Mouse (Mus musculus) layer of hippocampus, adult 9-11 months (tissue): ENCODE measurements around the gene Zfp827.
A peak's percentile ranks its signal among the peaks of the same experiment; 100 is the strongest.
"Not testable (repeated sequence)": the region's sequence is repeated elsewhere in the genome, so short reads cannot be mapped to it uniquely, and the experiment has no call there.

Experiments used
- DNase-seq: peaks from one replicate; pipeline ENCODE4 v3.0.0; 2022

The Zfp827 gene

GRCm38 (mm10) chr8:79114561-79114960 is 86.3 kb downstream of the Zfp827 start:
- DNase-seq: no peak

- DNase-seq: no peak
Measured at GRCm38 (mm10) chr8:79116436-79116835, 88.2 kb downstream of the Zfp827 start.

GRCm38 (mm10) chr8:79117711-79118110 is 89.5 kb downstream of the Zfp827 start:
- DNase-seq: no peak

GRCm38 (mm10) chr8:79121614-79122013 is 93.4 kb downstream of the Zfp827 start:
- DNase-seq: no peak

DNA sequence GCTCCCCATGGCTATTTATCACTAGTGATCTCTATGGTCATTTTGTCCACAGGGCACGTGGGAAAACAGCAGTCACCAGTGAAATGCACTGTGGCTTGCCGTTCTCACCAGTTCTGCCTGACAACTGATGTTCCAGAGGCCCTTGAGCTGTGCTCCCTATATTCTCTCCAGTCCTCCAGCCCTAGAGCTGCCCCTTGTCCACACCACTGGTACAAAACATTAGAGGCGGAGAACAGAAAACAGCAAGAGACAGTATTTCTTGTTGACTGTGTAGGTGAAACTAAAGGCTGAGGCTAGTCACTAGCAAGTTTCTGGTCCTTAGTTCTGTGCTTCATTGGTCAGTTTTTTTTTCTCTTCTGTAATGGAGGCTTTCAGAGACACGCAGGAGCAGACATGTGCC is 96.0 kb downstream of the Zfp827 start:
- no peak for DNase-seq

DNA sequence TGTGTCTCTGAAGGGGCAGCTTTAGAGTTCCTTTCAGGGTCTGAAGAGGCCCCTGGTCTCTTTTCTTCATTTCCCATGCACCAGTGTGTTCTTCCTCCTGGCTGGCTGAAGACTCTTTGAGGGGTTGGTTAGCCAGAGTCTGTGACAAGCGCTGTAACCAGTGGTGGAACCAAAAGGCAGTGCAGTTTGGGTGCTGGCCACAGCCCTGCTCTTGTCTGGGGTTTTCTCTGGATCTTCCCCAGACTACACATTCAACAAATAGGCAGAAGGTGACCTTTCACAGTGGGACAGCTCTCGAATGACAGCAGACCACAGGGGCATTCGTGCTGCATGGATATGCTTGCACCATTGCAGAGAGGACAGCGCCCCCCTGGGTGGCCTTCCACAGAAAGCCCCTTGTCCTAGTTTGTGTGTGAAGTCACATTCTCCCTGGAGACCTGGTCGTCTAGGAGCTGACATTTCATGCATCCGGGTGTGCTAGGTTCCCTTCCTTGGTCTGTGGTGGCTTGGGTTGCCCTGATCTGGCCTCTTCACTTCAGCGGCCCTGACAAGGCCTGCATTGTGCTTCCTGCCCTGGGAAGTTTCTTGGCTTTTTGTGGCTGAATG is 99.1 kb downstream of the Zfp827 start:
- no peak for DNase-seq

- DNase-seq: not testable (repeated sequence)
Measured at GRCm38 (mm10) chr8:79128534-79128933, 100.3 kb downstream of the Zfp827 start.

- peak; percentile 45 for DNase-seq
Measured at GRCm38 (mm10) chr8:79139614-79140013, 111.4 kb downstream of the Zfp827 start.

DNA sequence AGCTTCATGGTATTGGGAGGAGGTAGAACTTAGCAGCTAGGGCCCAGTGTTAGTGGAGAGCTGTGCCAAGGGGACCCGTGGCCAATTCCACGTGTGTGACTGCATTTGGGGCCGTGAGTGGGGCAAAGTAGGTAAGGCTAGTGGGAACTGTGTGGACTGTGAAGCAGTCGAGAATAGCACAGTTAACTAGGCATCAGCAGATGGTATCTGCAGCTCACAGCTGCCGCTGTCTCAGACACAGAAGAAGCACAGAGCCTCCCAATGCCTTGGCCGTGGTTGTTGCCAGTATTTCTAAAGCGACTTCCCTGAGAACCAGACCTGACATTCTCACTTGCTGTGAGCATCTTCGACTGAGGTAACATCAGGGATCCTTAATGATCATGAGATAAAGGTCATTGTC is 112.7 kb downstream of the Zfp827 start:
- peak; percentile 89 for DNase-seq

DNA sequence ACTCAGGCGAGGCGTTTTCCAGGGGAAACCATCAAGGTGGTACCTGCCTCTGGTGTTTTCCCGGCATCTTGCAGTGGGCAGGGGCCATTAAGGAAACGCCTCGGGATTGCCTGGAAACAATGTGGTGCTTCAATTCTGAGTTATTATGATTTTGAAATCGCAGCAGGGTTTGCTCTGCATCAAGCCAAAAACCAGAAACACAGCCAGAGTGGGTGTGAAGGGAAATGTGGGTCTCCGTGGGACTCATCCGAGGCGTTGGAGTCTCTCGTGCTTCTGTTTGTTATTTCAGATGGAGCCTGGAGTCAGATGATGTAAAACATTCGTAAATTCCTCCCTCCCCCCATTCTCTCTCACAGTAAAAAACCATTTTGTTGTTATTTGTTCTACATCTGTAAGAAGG is 113.4 kb downstream of the Zfp827 start:
- DNase-seq: peak; percentile 61

DNA sequence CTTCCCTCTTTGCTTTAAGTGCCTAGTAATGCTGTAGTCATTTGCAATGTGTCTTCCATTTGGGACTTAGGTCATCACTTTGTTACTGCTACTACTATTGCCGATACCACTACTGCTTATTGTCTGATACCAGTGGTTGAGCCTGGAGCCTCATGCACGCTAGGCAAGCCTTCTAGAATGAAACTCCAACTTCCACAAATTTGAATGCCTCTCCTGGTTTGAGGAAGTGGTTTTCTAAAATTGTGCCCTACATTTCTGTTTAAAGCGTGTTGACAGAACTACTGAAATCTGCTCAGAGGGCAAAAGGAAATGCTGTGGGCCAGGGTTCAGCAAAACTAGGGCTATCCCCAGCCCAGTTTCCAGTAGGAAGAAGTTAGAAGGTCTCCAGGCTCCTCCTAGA is 115.5 kb downstream of the Zfp827 start:
- DNase-seq: no peak

DNA sequence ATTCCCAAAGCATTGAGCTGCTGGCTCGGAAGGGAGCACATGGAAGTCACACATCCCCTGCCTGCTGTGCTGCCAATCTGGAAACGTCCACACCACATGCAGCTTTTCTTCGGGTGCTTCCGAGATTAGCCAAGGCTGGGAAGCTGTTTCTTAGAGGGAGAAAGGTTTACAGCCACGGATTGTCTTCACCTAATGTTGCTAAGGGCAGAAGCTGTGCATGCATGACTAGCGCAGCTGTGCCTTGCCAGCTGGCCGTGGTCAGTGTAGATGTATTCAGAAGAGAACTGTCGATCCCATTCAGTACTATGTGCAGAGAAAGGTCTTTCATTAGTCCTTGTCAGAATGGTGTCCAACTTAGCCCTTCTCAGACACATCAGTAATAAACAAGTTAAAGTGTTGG is 117.0 kb downstream of the Zfp827 start:
- DNase-seq: peak; percentile 37

DNA sequence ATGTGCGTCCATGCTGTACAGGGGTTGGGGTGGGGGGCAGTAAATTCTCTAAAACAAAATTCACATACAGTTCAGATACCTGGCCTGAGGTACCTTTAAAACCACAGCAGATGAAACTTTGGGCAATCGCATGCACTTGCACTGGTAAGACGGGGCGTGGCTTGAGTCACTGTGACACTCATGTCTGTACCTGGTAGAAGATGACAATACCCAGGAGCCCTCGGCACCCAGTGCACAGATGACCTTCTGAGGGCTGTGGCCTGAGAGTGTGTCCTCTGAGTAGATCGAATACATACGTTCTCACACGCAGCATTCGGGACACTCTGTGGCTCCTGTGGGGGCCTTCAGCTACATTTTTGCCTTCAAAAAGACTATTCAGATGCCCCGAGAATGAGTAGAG is 117.4 kb downstream of the Zfp827 start:
- no peak for DNase-seq

- DNase-seq: no peak
Measured at GRCm38 (mm10) chr8:79148799-79149198, 120.6 kb downstream of the Zfp827 start.

- no peak for DNase-seq
Measured at GRCm38 (mm10) chr8:79149880-79150279, 121.6 kb downstream of the Zfp827 start.

GRCm38 (mm10) chr8:79150544-79151192 is 122.4 kb downstream of the Zfp827 start:
- no peak for DNase-seq

DNA sequence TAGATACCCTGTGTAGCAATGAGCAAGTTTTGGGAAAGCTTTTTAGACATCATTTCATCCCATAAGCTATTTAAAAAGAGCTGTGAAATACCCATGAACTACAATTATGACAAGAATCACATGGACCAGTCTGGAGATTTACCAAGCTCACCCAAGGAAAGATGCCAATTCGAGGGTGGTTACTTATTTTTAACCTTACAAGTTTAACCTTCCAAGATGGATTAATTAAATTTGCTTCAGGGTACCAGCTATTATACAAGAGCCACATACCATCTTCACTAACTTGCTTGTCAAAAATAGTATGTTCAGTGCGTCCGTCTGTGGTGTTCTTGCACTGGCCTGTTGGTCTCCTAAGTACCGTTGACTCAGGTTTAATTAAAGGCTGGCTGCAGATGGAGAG is 123.4 kb downstream of the Zfp827 start:
- DNase-seq: no peak

- no peak for DNase-seq
Measured at GRCm38 (mm10) chr8:79153201-79153600, 125.0 kb downstream of the Zfp827 start.

DNA sequence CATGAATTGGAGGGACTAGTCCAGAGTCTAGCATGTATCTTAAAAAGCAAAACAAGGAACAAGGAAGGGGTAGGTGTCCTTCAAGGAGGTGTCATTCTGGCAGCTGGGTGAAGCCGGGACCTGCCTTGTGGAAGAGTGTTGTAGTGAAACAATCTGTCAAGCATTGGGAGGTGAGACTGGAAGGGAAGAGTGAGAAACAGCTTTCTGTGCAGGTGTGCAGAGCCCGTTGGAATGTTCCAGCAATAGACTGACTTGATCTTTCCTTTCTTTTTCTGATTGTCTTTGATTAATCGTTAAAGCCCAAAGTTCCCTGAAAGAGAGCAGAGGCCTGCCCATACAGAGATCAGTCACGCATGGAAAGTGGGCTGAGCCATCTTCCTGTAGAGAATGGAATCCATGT is 125.4 kb downstream of the Zfp827 start:
- no peak for DNase-seq

DNA sequence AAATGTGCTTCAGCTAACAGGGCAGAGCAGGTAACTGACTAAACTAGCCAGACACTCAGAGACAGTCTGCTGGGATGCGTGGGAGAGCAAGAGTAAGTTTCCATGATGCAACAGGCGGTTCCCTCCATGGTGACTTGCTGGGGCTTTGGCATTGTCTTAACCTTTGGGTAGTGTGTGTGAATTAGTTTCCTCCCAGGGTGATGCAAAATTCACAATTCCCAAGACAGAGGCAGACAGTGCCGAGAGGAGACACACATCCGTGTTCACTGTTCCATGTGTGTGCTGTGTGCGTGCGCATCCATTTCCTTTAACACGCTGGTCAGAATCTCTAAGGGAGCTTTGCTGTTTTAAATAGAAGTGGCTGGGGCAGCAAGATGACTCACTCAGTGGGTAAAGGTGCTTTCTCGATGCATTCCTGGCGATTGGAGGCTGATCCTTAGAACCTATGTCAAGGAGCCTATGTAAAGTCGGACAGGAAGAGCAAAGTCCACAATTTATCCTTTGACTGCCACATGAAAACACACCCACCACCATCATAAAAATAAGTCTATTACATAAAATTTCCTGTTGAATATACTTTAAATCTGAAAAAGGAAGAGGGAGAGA is 127.4 kb downstream of the Zfp827 start:
- no peak for DNase-seq

DNA sequence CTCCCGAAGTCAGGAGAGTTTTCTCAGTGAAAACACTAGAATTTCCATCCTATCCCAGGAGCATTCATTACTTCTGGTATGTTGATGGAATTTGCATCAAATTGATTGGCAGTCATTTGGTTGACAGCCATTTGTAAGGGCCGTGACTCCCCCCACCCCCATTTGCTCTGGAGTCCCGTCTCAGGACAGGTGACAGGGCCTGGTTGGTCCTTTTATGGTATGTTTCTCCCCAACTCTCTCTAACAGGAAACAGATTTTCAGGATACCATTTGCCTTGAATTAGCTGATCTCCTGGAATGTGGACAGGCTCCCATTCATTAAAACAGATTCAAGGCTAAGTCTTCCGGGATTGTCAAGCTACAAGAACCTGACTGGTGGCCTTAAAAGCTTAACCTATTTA is 129.1 kb downstream of the Zfp827 start:
- no peak for DNase-seq

- no peak for DNase-seq
Measured at GRCm38 (mm10) chr8:79158357-79158756, 130.1 kb downstream of the Zfp827 start.

DNA sequence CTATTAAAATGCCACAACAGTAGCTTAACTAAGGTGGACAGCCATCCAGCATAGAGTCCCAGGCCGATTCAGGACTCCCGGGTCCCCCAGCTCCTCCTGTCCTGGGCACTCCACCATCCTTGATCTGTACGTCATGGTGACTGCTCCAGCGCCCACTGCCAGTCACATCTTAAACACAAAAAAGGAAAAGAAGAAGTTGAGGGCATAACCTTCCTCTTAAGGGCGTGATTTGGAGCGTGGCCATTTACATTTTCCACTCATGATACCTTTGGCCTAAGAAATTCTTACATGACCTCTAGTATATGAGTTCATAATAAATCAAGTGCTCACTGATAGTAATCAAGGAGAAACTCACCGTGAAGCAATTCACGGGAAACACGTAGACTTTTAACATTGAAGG is 131.2 kb downstream of the Zfp827 start:
- no peak for DNase-seq

DNA sequence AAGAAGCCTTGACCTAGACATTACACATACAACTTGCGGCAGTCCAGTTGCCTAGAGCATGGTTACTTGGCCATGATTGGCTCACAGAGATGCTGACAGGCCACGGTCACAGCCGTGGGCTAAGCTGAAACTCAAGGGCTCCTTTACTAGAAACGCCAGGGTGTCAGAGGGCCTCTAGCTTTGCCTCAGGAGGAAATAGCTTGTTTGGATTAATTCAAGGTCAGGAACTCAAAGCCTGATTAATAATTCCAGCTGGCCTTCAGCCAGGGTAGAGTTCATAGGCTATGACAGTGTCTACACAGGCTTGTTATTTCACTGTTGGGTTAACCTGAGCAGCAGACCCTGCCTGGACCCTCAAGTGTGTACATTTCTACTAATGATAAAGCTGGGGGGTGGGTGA is 132.1 kb downstream of the Zfp827 start:
- DNase-seq: no peak
